Mouse (Mus musculus) embryonic facial prominence, embryonic 13.5 days (tissue): ENCODE measurements around the gene Ndufa6. TPM values are rescaled to one million over a fixed set of nuclear protein-coding genes. Genes with fewer than 3 reads are reported as not detected.

ENCODE experiments used
- ATAC-seq: fragments of 200-750 bp; cut with Nextera tagmentation; 2 replicates; pipeline ENCODE4 v1.8.0; 2017; ENCODE audit warnings: low read depth; ENCODE audit not compliant: insufficient number of reproducible peaks, insufficient read depth, low FRiP score, low TSS enrichment
- H3K27ac ChIP-seq: fragments of 300-500 bp; sonication (generic); 2 replicates; pipeline ENCODE4 v1.5.1; 2015; ENCODE audit warnings: moderate library complexity, mild to moderate bottlenecking, inconsistent platforms
- H3K27me3 ChIP-seq: fragments of 300-500 bp; sonication (generic); 2 replicates; pipeline ENCODE4 v1.6.1; 2015; ENCODE audit warnings: mild to moderate bottlenecking, inconsistent platforms
- H3K36me3 ChIP-seq: fragments of 300-500 bp; sonication (generic); 2 replicates; pipeline ENCODE4 v1.6.1; 2015; ENCODE audit warnings: mild to moderate bottlenecking, inconsistent platforms
- H3K4me1 ChIP-seq: fragments of 300-500 bp; sonication (generic); 2 replicates; pipeline ENCODE4 v1.6.1; 2015; ENCODE audit warnings: inconsistent platforms
- H3K4me2 ChIP-seq: fragments of 300-500 bp; sonication (generic); 2 replicates; pipeline ENCODE4 v1.6.1; 2015; ENCODE audit warnings: moderate library complexity, mild to moderate bottlenecking, inconsistent platforms
- H3K4me3 ChIP-seq: fragments of 300-500 bp; sonication (generic); 2 replicates; pipeline ENCODE4 v1.5.1; 2015; ENCODE audit warnings: mild to moderate bottlenecking, inconsistent platforms
- H3K9ac ChIP-seq: fragments of 300-500 bp; sonication (generic); 2 replicates; pipeline ENCODE4 v1.6.1; 2015; ENCODE audit warnings: mild to moderate bottlenecking, inconsistent platforms
- H3K9me3 ChIP-seq: fragments of 300-500 bp; sonication (generic); 2 replicates; pipeline ENCODE4 v1.6.1; 2016; ENCODE audit warnings: inconsistent platforms
- WGBS: fragments of 180-500 bp; shearing (Covaris S2); methylation state at CpG from one replicate; pipeline ENCODE4 v1.1.7; 2015; ENCODE audit warnings: mixed read lengths; 5-methylcytosine and 5-hydroxymethylcytosine counted together
- polyA plus RNA-seq: library from polyadenylated mRNA; unstranded; fragments of >200 nt; fragmentation: Nextera tagmentation; extraction: Ambion mirVana; gene quantifications from 2 replicates; pipeline ENCODE4 v1.2.1, GENCODE M21; 2015

The Ndufa6 gene
- polyA plus RNA-seq, 1 experiment from 2014 or later: 324 TPM

DNA sequence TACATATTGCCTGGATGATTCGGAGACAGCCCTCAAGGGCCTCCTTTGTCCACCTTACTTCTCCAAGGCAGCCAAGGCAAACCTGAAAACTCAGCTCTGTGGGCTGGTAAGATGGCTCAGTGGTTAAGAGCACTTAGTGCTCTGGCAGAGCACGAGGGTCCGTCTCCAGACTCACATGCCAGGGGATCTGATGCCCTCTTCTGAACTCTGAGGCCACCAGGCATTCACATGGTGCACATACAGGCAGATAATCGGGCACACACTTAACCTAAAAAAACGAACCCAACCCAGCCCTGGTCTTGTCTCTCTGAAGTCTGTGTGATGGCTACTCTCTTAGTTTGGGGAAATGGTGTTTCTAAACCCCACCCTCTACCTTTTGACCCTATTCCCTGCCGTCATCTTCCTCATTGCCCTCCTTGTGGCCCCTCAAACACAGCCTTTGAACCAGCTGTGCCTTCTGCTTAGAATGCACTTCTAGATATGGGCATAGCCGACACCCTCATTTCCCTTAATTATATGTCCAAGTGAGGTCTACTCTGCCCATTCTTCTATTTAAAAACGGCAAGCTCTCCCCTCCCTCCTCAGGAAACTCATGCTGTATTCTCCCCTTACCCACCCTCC lies 14.4 kb downstream of the Ndufa6 start:
- H3K4me2 ChIP-seq: no peak overlapping the region
- peaks cover 44% of the 10 kb centered on the region for H3K4me1 ChIP-seq
- 72% methylated on average over 8 of the region's 8 CpGs for WGBS
- H3K36me3 ChIP-seq: peaks cover 32% of the 10 kb centered on the region
- peak overlapping the region; percentile 78 for H3K27ac ChIP-seq
- ATAC-seq: no peak
- no peak overlapping the region for H3K9ac ChIP-seq
- H3K27me3 ChIP-seq: no peaks in the 10 kb centered on the region
- no peak overlapping the region for H3K4me3 ChIP-seq
- H3K9me3 ChIP-seq: no peaks in the 10 kb centered on the region

DNA sequence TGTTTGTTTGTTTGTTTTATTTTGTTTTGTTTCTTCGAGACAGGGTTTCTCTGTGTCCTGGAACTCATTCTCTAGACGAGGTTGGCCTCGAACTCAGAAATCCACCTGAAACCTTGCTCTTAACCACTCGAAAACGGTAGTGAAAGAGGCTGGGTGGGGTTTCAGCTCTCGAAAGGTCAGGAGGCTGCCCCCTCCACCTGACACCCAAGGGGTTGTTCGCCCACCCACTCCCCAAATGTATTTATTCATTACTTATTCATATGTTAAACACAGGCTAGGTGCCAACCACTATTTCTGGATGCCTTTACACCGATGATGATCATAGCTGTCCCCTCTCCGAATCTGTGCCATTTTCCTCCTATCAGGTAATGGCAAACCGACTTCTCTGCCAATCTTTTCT lies 15.0 kb downstream of the Ndufa6 start:
- peak overlapping the region; percentile 78 for H3K9ac ChIP-seq
- no peaks in the 10 kb centered on the region for H3K27me3 ChIP-seq
- H3K36me3 ChIP-seq: peaks cover 38% of the 10 kb centered on the region
- peak overlapping the region; percentile 61 for H3K4me3 ChIP-seq
- H3K27ac ChIP-seq: 0 out of 2 replicates have a peak overlapping the region, but pooled peaks have one; percentile 12
- peaks cover 44% of the 10 kb centered on the region for H3K4me1 ChIP-seq
- no peaks in the 10 kb centered on the region for H3K9me3 ChIP-seq
- no peak for ATAC-seq
- WGBS: 58% methylated on average over 10 of the region's 10 CpGs
- H3K4me2 ChIP-seq: peak overlapping the region; percentile 74

DNA sequence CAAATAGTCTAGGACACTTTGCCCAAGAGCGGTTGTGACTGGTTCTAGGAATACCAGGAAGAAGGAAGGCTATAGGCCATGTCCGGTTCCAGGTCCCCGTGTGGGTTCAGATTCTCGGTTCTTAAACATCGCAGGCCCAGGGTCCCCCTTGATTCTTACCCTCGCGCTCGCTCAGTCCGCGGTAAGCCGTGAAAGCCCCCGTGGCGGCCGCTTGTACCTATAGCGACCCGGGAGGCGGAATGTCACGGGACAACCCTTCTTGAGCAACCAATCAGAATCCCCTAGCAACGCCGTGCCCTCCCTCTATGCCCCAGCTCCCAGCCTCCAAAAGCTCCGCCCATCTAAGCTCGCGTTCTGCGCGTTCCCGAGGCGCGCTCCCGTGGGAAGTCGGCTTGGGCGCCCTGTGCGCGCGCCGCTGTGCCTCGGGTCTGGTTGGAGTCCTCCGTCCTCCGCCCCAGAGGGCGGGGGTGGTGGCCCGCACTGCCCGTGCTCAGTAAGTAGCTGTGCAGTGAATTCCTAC lies 15.5 kb downstream of the Ndufa6 start, which contains the start of the genes Naga, Pheta2 and Smdt1:
Naga (minus strand) TSS at position 333 of the 520 bp plus-strand sequence.
Pheta2 (plus strand) TSS at position 350 of the 520 bp plus-strand sequence.
Smdt1 (plus strand) TSS at position 367 of the 520 bp plus-strand sequence.
- no peaks in the 10 kb centered on the region for H3K9me3 ChIP-seq
- peaks cover 37% of the 10 kb centered on the region for H3K36me3 ChIP-seq
- peak within 1 kb of the TSS; percentile 61 for H3K4me3 ChIP-seq
- under 1% methylated on average over 41 of the region's 41 CpGs for WGBS
- peaks cover 44% of the 10 kb centered on the region for H3K4me1 ChIP-seq
- no peaks in the 10 kb centered on the region for H3K27me3 ChIP-seq
- H3K9ac ChIP-seq: peak within 1 kb of the TSS; percentile 78
- peak; percentile 85 for ATAC-seq
- H3K4me2 ChIP-seq: peak within 1 kb of the TSS; percentile 74
- peak within 1 kb of the TSS; percentile 78 for H3K27ac ChIP-seq

DNA sequence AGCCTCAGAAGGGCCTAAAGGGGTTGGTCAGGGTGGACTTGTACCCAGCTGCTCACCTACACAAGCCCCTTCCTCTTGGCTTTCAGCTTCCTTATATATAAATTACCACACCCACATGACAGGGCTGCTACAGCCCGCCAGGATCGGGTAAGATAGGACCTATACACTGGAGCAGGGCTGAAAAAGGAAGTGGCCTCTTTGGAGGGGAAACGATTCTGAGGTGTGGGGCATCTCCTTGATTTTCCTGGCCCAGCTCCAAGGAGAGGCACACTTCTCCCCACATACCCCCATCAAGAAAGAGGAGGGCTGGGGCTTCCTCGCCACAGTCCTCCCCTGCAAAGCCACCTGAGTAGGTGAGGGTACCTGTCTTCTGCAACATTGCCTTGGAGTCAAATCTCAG lies 16.2 kb downstream of the Ndufa6 start:
- 37% methylated on average over 4 of the region's 4 CpGs for WGBS
- peak overlapping the region; percentile 33; the same call in 1 of the 2 replicates for H3K27ac ChIP-seq

DNA sequence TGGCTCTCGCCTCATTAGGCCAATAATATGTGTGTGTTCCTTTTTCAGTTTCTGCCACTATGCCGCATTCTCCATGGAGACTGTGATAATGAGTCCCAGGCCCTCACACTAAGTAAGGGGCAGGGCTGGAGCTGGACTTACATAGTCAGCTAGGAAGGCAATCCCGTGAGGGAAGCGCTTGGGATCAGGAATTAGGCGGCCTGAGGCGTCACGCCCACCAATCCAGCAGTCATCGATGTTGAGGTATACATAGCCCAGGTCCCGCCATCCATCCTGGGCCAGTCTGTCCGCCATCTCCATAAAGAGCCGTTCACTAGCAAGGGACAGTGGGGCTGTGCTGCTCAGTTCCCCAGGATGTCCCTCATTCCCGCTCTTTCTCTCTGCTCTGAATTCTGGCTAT lies 17.5 kb downstream of the Ndufa6 start:
- Histone ChIP-seq H3K27me3 (no peaks in the 10 kb centered on the region), H3K4me3 (no peak overlapping the region), H3K4me2 (no peak overlapping the region), H3K9me3 (no peaks in the 10 kb centered on the region), H3K9ac (0 out of 2 replicates have a peak overlapping the region, but pooled peaks have one; percentile 4), H3K4me1 (peaks cover 37% of the 10 kb centered on the region), H3K27ac (no peak overlapping the region), H3K36me3 (peaks cover 43% of the 10 kb centered on the region)
- ATAC-seq: no peak
- 69% methylated on average over 12 of the region's 12 CpGs for whole genome bisulfite sequencing

More for the DNA sequence above, 16.2 kb downstream of the Ndufa6 start:
- H3K36me3 ChIP-seq: peaks cover 31% of the 10 kb centered on the region
- H3K4me3 ChIP-seq: peak overlapping the region; percentile 61
- peak overlapping the region; percentile 74 for H3K4me2 ChIP-seq
- H3K9me3 ChIP-seq: no peaks in the 10 kb centered on the region
- H3K4me1 ChIP-seq: peaks cover 44% of the 10 kb centered on the region
- no peak for ATAC-seq
- H3K9ac ChIP-seq: peak overlapping the region; percentile 78
- H3K27me3 ChIP-seq: no peaks in the 10 kb centered on the region

DNA sequence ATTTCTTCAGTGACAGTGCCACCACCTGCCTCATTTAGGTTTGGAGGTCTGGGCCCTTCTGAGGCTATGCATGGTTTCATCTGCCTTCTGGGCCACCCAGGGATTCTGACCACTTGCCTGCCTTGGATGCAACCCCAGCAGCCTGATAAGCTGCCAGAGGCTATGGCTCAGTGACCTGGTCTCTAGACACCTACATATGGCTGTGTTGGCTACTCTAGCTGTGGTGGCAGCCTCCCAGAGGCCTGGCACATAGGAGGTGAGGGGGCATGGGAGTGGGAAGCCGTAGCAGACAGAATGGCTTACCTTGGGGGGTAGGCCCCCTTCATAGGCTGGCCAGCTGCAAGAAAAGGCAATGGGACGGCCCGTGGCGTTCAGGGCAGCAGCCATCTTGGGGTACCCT lies 18.9 kb downstream of the Ndufa6 start:
- H3K9ac ChIP-seq: no peak overlapping the region
- peaks cover 48% of the 10 kb centered on the region for H3K36me3 ChIP-seq
- no peaks in the 10 kb centered on the region for H3K27me3 ChIP-seq
- H3K4me1 ChIP-seq: peaks cover 24% of the 10 kb centered on the region
- H3K4me3 ChIP-seq: no peak overlapping the region
- H3K27ac ChIP-seq: no peak overlapping the region
- H3K9me3 ChIP-seq: no peaks in the 10 kb centered on the region
- ATAC-seq: no peak
- WGBS: 88% methylated on average over 4 of the region's 4 CpGs
- no peak overlapping the region for H3K4me2 ChIP-seq

DNA sequence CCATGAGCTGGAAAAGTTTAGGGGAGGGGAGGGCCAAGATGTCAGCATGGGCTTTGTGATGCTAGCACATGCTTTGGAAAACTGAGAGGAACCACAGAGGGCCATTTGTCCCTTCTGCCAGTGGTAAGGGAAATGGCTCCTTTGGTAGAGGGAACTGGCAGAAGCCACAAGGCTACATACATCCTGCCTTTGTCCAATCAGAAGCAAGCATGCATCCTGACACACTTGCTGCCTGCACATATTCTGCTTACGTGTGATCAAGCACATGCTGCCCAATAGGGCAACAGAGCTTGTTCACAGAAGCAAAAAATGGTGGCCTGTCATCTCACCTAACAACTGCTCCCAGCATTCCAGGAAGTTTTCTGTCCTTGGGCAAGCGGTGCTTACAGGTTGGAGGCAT lies 28.7 kb downstream of the Ndufa6 start:
- Histone ChIP-seq H3K36me3 (peaks cover 17% of the 10 kb centered on the region), H3K4me1 (peaks cover 14% of the 10 kb centered on the region), H3K4me2 (no peak overlapping the region), H3K9me3 (no peaks in the 10 kb centered on the region), H3K27ac (no peak overlapping the region), H3K27me3 (no peaks in the 10 kb centered on the region), H3K9ac (no peak overlapping the region), H3K4me3 (no peak overlapping the region)
- 58% methylated on average over 2 of the region's 2 CpGs for WGBS
- no peak for ATAC-seq

DNA sequence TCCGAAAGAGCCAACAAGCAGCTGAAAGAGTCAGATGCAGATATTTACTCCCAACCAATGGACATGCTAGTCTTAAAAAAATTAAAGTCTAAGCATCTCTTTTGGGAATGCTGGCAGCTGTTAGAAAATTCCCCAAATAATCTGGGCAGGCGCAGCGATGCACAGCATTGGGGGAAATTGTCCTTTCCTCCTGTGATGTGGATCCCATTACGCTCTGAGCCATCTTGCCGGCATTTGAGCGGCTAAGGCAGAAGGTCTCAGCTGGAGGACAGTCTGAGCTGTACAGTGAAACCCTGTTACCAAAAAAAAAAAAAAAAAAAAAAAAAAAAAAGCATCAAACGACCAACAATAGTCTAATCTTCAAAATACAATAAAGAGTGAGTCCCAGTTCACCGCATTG lies 31.9 kb downstream of the Ndufa6 start:
- Histone ChIP-seq H3K9me3 (no peaks in the 10 kb centered on the region), H3K4me1 (peaks cover 14% of the 10 kb centered on the region), H3K9ac (no peak overlapping the region), H3K4me3 (no peak overlapping the region), H3K27ac (no peak overlapping the region), H3K27me3 (no peaks in the 10 kb centered on the region), H3K4me2 (no peak overlapping the region), H3K36me3 (no peaks in the 10 kb centered on the region)
- WGBS: 66% methylated on average over 8 of the region's 8 CpGs
- no peak for ATAC-seq

DNA sequence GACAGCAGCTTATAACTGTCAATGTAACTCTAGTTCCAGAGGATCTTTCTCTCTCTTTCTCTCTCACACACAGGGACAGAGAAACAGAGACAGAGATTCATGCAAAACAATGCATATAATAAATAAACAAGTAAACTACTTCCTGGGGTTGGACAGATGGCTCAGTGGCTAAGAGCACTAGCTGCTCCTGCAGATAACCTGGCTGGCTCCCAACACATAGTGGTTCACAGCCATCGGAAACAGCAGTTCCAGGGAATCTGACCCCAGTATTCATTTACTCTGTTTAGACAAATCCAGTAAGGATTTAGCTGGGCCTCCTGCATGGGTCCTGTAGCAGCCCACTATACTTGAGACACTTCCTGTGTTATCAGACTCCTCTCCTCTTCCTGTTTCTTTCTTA lies 34.5 kb downstream of the Ndufa6 start:
- H3K4me3 ChIP-seq: no peak overlapping the region
- no peak overlapping the region for H3K4me2 ChIP-seq
- H3K36me3 ChIP-seq: no peaks in the 10 kb centered on the region
- 59% methylated on average over 1 of the region's 1 CpGs for WGBS
- no peak overlapping the region for H3K9ac ChIP-seq
- H3K27ac ChIP-seq: no peak overlapping the region
- no peak for ATAC-seq
- H3K27me3 ChIP-seq: no peaks in the 10 kb centered on the region
- H3K9me3 ChIP-seq: no peaks in the 10 kb centered on the region
- peaks cover 12% of the 10 kb centered on the region for H3K4me1 ChIP-seq

DNA sequence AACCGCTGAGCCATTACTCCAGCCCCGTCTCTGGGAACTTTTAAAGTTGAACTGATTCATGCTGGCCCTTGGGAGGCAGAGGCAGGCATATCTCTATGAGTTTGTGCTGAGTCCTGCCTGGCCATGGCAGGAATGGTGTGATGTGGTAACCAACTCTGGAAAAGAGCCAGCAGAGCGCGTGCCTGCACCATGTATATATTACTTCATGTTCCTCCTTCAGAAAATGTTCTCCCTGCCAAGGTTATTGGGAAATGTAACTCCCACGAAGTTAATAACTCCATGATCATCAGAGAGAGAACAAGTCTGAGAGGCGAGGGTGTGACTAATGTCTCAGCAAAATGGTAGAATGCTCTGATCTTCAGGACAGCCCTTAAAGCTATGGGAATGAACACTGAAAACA lies 36.3 kb downstream of the Ndufa6 start:
- Histone ChIP-seq H3K4me3 (no peak overlapping the region), H3K36me3 (no peaks in the 10 kb centered on the region), H3K27me3 (no peaks in the 10 kb centered on the region), H3K4me2 (no peak overlapping the region), H3K27ac (no peak overlapping the region), H3K9ac (no peak overlapping the region), H3K4me1 (no peaks in the 10 kb centered on the region), H3K9me3 (no peaks in the 10 kb centered on the region)
- WGBS: 82% methylated on average over 6 of the region's 6 CpGs
- ATAC-seq: no peak

DNA sequence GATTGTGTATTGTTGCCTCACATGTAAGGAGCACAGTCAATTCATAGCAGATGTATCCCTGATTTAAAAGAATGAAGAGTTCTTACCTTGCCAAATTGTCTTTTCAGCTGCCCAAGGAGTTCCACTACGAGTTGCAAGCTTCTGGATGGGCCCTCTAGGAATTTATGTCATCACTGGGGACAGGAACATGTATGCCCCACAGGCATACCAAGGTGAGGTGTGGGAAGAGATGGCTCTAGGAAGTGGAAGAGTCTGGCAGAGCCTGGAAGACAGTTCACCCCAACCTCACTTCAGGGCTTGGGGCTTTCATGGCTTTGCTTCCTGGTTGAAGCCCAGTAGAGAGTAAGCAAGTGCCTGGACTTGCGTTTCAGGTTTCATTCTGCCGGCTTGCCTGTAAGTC lies 45.7 kb downstream of the Ndufa6 start:
- Histone ChIP-seq H3K4me2 (no peak overlapping the region), H3K36me3 (no peaks in the 10 kb centered on the region), H3K27me3 (no peaks in the 10 kb centered on the region), H3K27ac (no peak overlapping the region), H3K4me1 (no peaks in the 10 kb centered on the region), H3K9me3 (no peaks in the 10 kb centered on the region), H3K4me3 (no peak overlapping the region), H3K9ac (no peak overlapping the region)
- WGBS: 59% methylated on average over 3 of the region's 3 CpGs
- no peak for ATAC-seq

DNA sequence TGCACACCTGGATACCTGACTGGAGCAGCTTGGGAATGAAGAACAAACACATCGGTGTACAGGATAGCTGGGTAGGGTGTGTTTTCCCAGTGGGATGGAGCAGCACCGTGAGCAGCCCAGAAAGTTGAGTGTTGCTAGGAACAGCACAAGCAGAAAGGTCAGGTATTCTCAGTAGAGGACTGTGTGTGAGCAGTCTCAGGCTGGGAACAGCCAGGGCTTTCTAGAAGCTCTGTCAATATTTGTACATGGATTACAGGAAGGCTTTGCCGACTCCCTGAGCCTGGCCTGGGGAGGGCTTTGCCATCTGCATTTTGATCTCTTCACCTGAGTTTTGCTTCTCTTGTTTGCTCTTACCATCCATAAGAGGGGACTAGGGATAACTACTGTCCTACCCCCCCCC lies 47.0 kb downstream of the Ndufa6 start:
- no peak for ATAC-seq
- H3K9ac ChIP-seq: no peak overlapping the region
- H3K4me2 ChIP-seq: no peak overlapping the region
- no peak overlapping the region for H3K4me3 ChIP-seq
- H3K4me1 ChIP-seq: no peaks in the 10 kb centered on the region
- H3K27me3 ChIP-seq: no peaks in the 10 kb centered on the region
- no peaks in the 10 kb centered on the region for H3K9me3 ChIP-seq
- H3K27ac ChIP-seq: no peak overlapping the region
- H3K36me3 ChIP-seq: no peaks in the 10 kb centered on the region
- WGBS: 73% methylated on average over 3 of the region's 3 CpGs
